Mouse (Mus musculus) midbrain, embryonic 12.5 days (tissue): ENCODE results near the gene Scamp3. TPM values are rescaled to one million over a fixed set of nuclear protein-coding genes. Genes with fewer than 3 reads are reported as not detected.

Experiments used
- ATAC-seq: fragments of 200-750 bp; cut with Nextera tagmentation; 2 replicates; pipeline ENCODE4 v1.8.0; 2017; ENCODE audit warnings: low read depth, moderate TSS enrichment, moderate library complexity; ENCODE audit not compliant: low FRiP score
- H3K27ac ChIP-seq: fragments of 300-500 bp; sonication (generic); replicated peaks from 2 replicates; pipeline ENCODE4 v1.5.1; 2016; ENCODE audit warnings: mild to moderate bottlenecking
- H3K27me3 ChIP-seq: fragments of 300-500 bp; sonication (generic); 2 replicates; pipeline ENCODE4 v1.6.1; 2016; ENCODE audit warnings: mild to moderate bottlenecking
- H3K36me3 ChIP-seq: fragments of 300-500 bp; sonication (generic); 2 replicates; pipeline ENCODE4 v1.6.1; 2016
- H3K4me1 ChIP-seq: fragments of 300-500 bp; sonication (generic); 2 replicates; pipeline ENCODE4 v1.6.1; 2016
- H3K4me2 ChIP-seq: fragments of 300-500 bp; sonication (generic); replicated peaks from 2 replicates; pipeline ENCODE4 v1.6.1; 2016; ENCODE audit warnings: mild to moderate bottlenecking, moderate library complexity
- H3K4me3 ChIP-seq: fragments of 300-500 bp; sonication (generic); 2 replicates; pipeline ENCODE4 v1.5.1; 2016; ENCODE audit warnings: mild to moderate bottlenecking
- H3K9ac ChIP-seq: fragments of 300-500 bp; sonication (generic); replicated peaks from 2 replicates; pipeline ENCODE4 v1.6.1; 2016; ENCODE audit warnings: mild to moderate bottlenecking, moderate library complexity
- H3K9me3 ChIP-seq: fragments of 300-500 bp; sonication (generic); 2 replicates; pipeline ENCODE4 v1.6.1; 2016; ENCODE audit warnings: mild to moderate bottlenecking
- WGBS: fragments of 180-500 bp; shearing (Covaris S2); methylation state at CpG from one replicate; pipeline ENCODE4 v1.1.7; 2016; 5-methylcytosine and 5-hydroxymethylcytosine counted together
- polyA plus RNA-seq: library from polyadenylated mRNA; unstranded; fragments of >200 nt; fragmentation: Nextera tagmentation; extraction: Ambion mirVana; gene quantifications from 2 replicates; pipeline ENCODE4 v1.2.1, GENCODE M21; 2016

Scamp3 gene
- polyA plus RNA-seq, 1 experiment from 2014 or later, result 97.1 TPM

GRCm38 (mm10) chr3:89183959-89184315 is 6.7 kb downstream of the Scamp3 start:
- Histone ChIP-seq H3K36me3 (peaks cover 41% of the 10 kb centered on the region), H3K4me2 (peak overlapping the region; percentile 96), H3K9me3 (no peaks in the 10 kb centered on the region), H3K27ac (no peak overlapping the region), H3K4me1 (peaks cover 48% of the 10 kb centered on the region), H3K27me3 (peaks cover 18% of the 10 kb centered on the region), H3K4me3 (peak overlapping the region; percentile 62), H3K9ac (peak overlapping the region; percentile 88)
- WGBS, result 79% methylated on average over 6 of the region's 6 CpGs
- no peak for ATAC-seq

- H3K4me1 ChIP-seq, result peaks cover 44% of the 10 kb centered on the region
- no peak overlapping the region for H3K4me3 ChIP-seq
- no peak overlapping the region for H3K4me2 ChIP-seq
- 35% methylated on average over 23 of the region's 23 CpGs for WGBS
- H3K36me3 ChIP-seq, result peaks cover 8% of the 10 kb centered on the region; the same call in 1 of the 2 replicates
- ATAC-seq, result no peak
- no peak overlapping the region for H3K27ac ChIP-seq
- no peaks in the 10 kb centered on the region for H3K9me3 ChIP-seq
- peaks cover 18% of the 10 kb centered on the region for H3K27me3 ChIP-seq
- no peak overlapping the region for H3K9ac ChIP-seq
Measured at GRCm38 (mm10) chr3:89187197-89187596, 9.9 kb downstream of the Scamp3 start.

- 59% methylated on average over 18 of the region's 18 CpGs for WGBS
- Histone ChIP-seq H3K4me2 (no peak overlapping the region), H3K4me1 (peaks cover 41% of the 10 kb centered on the region), H3K27ac (no peak overlapping the region), H3K27me3 (peaks cover 18% of the 10 kb centered on the region), H3K36me3 (peaks cover 7% of the 10 kb centered on the region; the same call in 1 of the 2 replicates), H3K9me3 (no peaks in the 10 kb centered on the region), H3K9ac (no peak overlapping the region), H3K4me3 (no peak overlapping the region)
- ATAC-seq, result no peak
Measured at GRCm38 (mm10) chr3:89187690-89188477, 10.6 kb downstream of the Scamp3 start.

- ATAC-seq, result no peak
Measured at GRCm38 (mm10) chr3:89188478-89188875, 11.2 kb downstream of the Scamp3 start.

GRCm38 (mm10) chr3:89190436-89190835 is 13.2 kb downstream of the Scamp3 start:
- no peak overlapping the region for H3K4me2 ChIP-seq
- H3K9me3 ChIP-seq, result no peaks in the 10 kb centered on the region
- no peak overlapping the region for H3K27ac ChIP-seq
- H3K27me3 ChIP-seq, result peaks cover 18% of the 10 kb centered on the region
- no peak overlapping the region for H3K4me3 ChIP-seq
- peaks cover 7% of the 10 kb centered on the region; the same call in 1 of the 2 replicates for H3K36me3 ChIP-seq
- H3K4me1 ChIP-seq, result peaks cover 20% of the 10 kb centered on the region
- no peak overlapping the region for H3K9ac ChIP-seq
- no peak for ATAC-seq
- 87% methylated on average over 8 of the region's 8 CpGs for WGBS

More at GRCm38 (mm10) chr3:89188478-89188875, 11.2 kb downstream of the Scamp3 start:
- Histone ChIP-seq H3K36me3 (peaks cover 7% of the 10 kb centered on the region; the same call in 1 of the 2 replicates), H3K9ac (no peak overlapping the region), H3K4me1 (peaks cover 38% of the 10 kb centered on the region), H3K27ac (no peak overlapping the region), H3K9me3 (no peaks in the 10 kb centered on the region), H3K4me2 (no peak overlapping the region), H3K27me3 (peaks cover 18% of the 10 kb centered on the region), H3K4me3 (no peak overlapping the region)
- WGBS, result 65% methylated on average over 12 of the region's 12 CpGs

GRCm38 (mm10) chr3:89193351-89193750 is 16.1 kb downstream of the Scamp3 start:
- no peaks in the 10 kb centered on the region for H3K9me3 ChIP-seq

GRCm38 (mm10) chr3:89193853-89194252 is 16.6 kb downstream of the Scamp3 start:
- H3K27ac ChIP-seq, result no peak overlapping the region
- no peaks in the 10 kb centered on the region for H3K27me3 ChIP-seq
- no peak overlapping the region for H3K4me2 ChIP-seq
- H3K9ac ChIP-seq, result no peak overlapping the region
- no peaks in the 10 kb centered on the region for H3K36me3 ChIP-seq
- H3K4me1 ChIP-seq, result peaks cover 8% of the 10 kb centered on the region
- no peak for ATAC-seq
- no peaks in the 10 kb centered on the region for H3K9me3 ChIP-seq
- WGBS, result 89% methylated on average over 2 of the region's 2 CpGs
- H3K4me3 ChIP-seq, result no peak overlapping the region

More at GRCm38 (mm10) chr3:89193351-89193750, 16.1 kb downstream of the Scamp3 start:
- 65% methylated on average over 1 of the region's 1 CpGs for WGBS
- Histone ChIP-seq H3K4me2 (no peak overlapping the region), H3K27ac (no peak overlapping the region), H3K9ac (no peak overlapping the region), H3K4me1 (peaks cover 8% of the 10 kb centered on the region), H3K36me3 (peaks cover 4% of the 10 kb centered on the region; the same call in 1 of the 2 replicates), H3K27me3 (0 out of 2 replicates have a peak, but pooled peaks cover 4% of the 10 kb centered on the region), H3K4me3 (no peak overlapping the region)
- ATAC-seq, result no peak

GRCm38 (mm10) chr3:89195979-89196877 is 19.0 kb downstream of the Scamp3 start:
- no peaks in the 10 kb centered on the region for H3K9me3 ChIP-seq
- WGBS, result 8% methylated on average over 33 of the region's 33 CpGs
- no peaks in the 10 kb centered on the region for H3K27me3 ChIP-seq
- peak overlapping the region; percentile 53 for H3K4me2 ChIP-seq
- ATAC-seq, result peak; percentile 94
- H3K36me3 ChIP-seq, result no peaks in the 10 kb centered on the region
- peaks cover 8% of the 10 kb centered on the region for H3K4me1 ChIP-seq
- H3K27ac ChIP-seq, result peak overlapping the region; percentile 75
- H3K9ac ChIP-seq, result peak overlapping the region; percentile 49
- H3K4me3 ChIP-seq, result peak overlapping the region; percentile 33

GRCm38 (mm10) chr3:89199839-89200238 is 22.6 kb downstream of the Scamp3 start:
- Histone ChIP-seq H3K4me2 (no peak overlapping the region), H3K36me3 (peaks cover 5% of the 10 kb centered on the region; the same call in 1 of the 2 replicates), H3K9me3 (no peaks in the 10 kb centered on the region), H3K27ac (no peak overlapping the region), H3K4me3 (no peak overlapping the region), H3K9ac (no peak overlapping the region), H3K27me3 (no peaks in the 10 kb centered on the region), H3K4me1 (peaks cover 15% of the 10 kb centered on the region)
- WGBS, result 83% methylated on average over 3 of the region's 3 CpGs
- no peak for ATAC-seq

- Histone ChIP-seq H3K9me3 (no peaks in the 10 kb centered on the region), H3K27ac (no peak within 1 kb of the TSS), H3K9ac (peak within 1 kb of the TSS; percentile 58), H3K4me1 (peaks cover 8% of the 10 kb centered on the region), H3K27me3 (no peaks in the 10 kb centered on the region), H3K36me3 (peaks cover 29% of the 10 kb centered on the region), H3K4me2 (peak within 1 kb of the TSS; percentile 67), H3K4me3 (peak within 1 kb of the TSS; percentile 56)
- WGBS, result 27% methylated on average over 13 of the region's 13 CpGs
- peak; percentile 90 for ATAC-seq
Measured at GRCm38 (mm10) chr3:89202253-89203141, 25.2 kb downstream of the Scamp3 start, which contains the start of gene Gba. Gene Gba (plus strand): TSS chr3:89202928.

GRCm38 (mm10) chr3:89203142-89203514 is 25.9 kb downstream of the Scamp3 start:
- H3K4me1 ChIP-seq, result peaks cover 8% of the 10 kb centered on the region
- WGBS, result 46% methylated on average over 5 of the region's 5 CpGs
- H3K4me3 ChIP-seq, result peak overlapping the region; percentile 56
- peak overlapping the region; percentile 67 for H3K4me2 ChIP-seq
- no peak for ATAC-seq
- no peaks in the 10 kb centered on the region for H3K27me3 ChIP-seq
- H3K9ac ChIP-seq, result peak overlapping the region; percentile 58
- no peak overlapping the region for H3K27ac ChIP-seq
- no peaks in the 10 kb centered on the region for H3K9me3 ChIP-seq
- H3K36me3 ChIP-seq, result peaks cover 36% of the 10 kb centered on the region
